Mouse (Mus musculus) G1E (cell line): ENCODE data around the gene Carnmt1. TPM values are rescaled to one million over a fixed set of nuclear protein-coding genes. Genes with fewer than 3 reads are reported as not detected.

Experiments used
- ATAC-seq: 2 replicates; pipeline ENCODE4 v1.8.0; 2016; ENCODE audit warnings: mild to moderate bottlenecking; ENCODE audit not compliant: insufficient number of reproducible peaks, poor library complexity, low FRiP score, severe bottlenecking; ENCODE audit errors: extremely low read depth
- DNase-seq: peaks from one replicate; pipeline ENCODE4 v3.0.0; 2012; ENCODE audit warnings: low spot score
- H3K27me3 ChIP-seq: 2 replicates; pipeline ENCODE4 v1.6.1; 2012; ENCODE audit warnings: mild to moderate bottlenecking, low read length, inconsistent platforms; ENCODE audit not compliant: insufficient read depth
- H3K36me3 ChIP-seq: replicated peaks from 2 replicates; pipeline ENCODE3; 2012; ENCODE audit warnings: mild to moderate bottlenecking, inconsistent platforms
- H3K4me1 ChIP-seq: 2 replicates; pipeline ENCODE4 v1.6.1; 2012; ENCODE audit warnings: low read depth, low read length, inconsistent platforms, mixed read lengths; ENCODE audit not compliant: insufficient read depth
- H3K4me3 ChIP-seq: 2 replicates; pipeline ENCODE4 v1.5.1; 2012; ENCODE audit warnings: low read depth, mild to moderate bottlenecking, inconsistent platforms, low read length, moderate library complexity, mixed read lengths
- H3K9me3 ChIP-seq: replicated peaks from 2 replicates; pipeline ENCODE4 v1.6.1; 2012; ENCODE audit warnings: inconsistent platforms
- CTCF ChIP-seq: IDR thresholded peaks from 2 replicates; pipeline ENCODE4 v1.5.1; 2012; ENCODE audit warnings: low read depth, low read length, inconsistent platforms, mixed read lengths
- GATA1 ChIP-seq: IDR thresholded peaks from 2 replicates; pipeline ENCODE4 v1.6.1; 2012; ENCODE audit warnings: borderline replicate concordance, low read length, inconsistent platforms, mixed read lengths
- GATA2 ChIP-seq: IDR thresholded peaks from 2 replicates; pipeline ENCODE4 v1.6.1; 2012; ENCODE audit warnings: low read depth, low read length, inconsistent platforms, borderline replicate concordance
- POLR2AphosphoS5 ChIP-seq: IDR thresholded peaks from 2 replicates; pipeline ENCODE4 v1.6.1; 2012; ENCODE audit warnings: low read depth, low read length, inconsistent platforms; ENCODE audit not compliant: insufficient replicate concordance
- TAL1 ChIP-seq: conservative IDR thresholded peaks from 2 replicates; pipeline ENCODE4 v1.6.1; 2012; ENCODE audit warnings: low read depth, low read length, inconsistent platforms, mixed read lengths
- polyA plus RNA-seq: library from polyadenylated mRNA; stranded (reverse); fragments of >175 nt; gene quantifications from 2 replicates; pipeline ENCODE4 v1.2.3, GENCODE M21; 2012
- total RNA-seq, 2 experiments: library from RNA; stranded (forward) in 1 of 2; stranded (reverse) in 1 of 2; fragments of 200-1000 nt in 1 of 2; fragments of >200 nt in 1 of 2; fragmentation: Nextera tagmentation in 1 of 2; gene quantifications; 2 replicates each; pipeline ENCODE4 v1.2.3; 2014 to 2017

Carnmt1 gene
- total and polyA plus RNA-seq, 3 experiments, result 18.2 to 94.5 (median 51.8) TPM

DNA sequence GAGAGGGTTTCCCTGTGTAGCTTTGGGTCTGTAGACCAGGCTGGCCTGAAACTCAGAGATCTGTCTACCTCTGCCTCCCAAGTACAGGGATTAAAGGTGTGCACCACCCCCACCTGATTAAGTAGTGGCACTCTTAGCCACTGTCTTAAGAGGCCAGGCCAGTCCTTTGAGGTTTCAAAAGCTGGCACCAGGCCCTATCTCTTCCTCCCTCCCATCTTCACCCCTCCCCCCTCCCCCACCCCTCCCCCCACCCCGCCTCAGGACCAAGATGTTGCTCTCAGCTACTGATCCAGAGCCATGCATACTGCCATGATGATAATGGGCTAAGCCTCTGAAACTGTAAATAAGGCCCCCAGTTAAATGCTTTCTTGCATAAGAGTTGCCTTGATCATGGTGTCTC, 11.2 kb upstream of the Carnmt1 start:
- Histone ChIP-seq H3K4me3 (no peak overlapping the region), H3K9me3 (no peaks in the 10 kb centered on the region), H3K27me3 (no peaks in the 10 kb centered on the region), H3K4me1 (peaks cover 44% of the 10 kb centered on the region), H3K36me3 (no peaks in the 10 kb centered on the region)
- DNase-seq (no peak), ATAC-seq (no peak)
- no peak for TF ChIP-seq POLR2AphosphoS5
- no peak for TF ChIP-seq GATA1
- TF ChIP-seq GATA2, result no peak
- no peak for TF ChIP-seq TAL1
- no peak for TF ChIP-seq CTCF

DNA sequence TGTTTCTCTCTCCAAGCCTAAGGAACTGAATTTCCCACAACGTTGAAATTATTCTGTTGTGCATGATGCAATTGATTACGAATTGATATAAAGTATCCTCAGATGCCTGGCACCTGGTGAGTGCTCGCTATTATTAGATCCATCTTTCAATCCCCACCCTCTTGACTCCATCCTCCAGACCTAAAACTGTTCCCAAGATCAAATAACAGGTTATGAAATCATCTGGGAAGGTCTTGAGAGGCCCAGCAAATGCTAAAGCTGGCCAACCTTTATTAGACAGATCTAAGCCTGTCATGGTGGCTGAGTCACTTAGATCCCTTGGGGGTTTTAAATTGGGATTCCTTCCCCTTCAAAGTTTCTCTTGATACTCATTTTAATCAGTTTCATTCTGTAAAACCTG, 10.1 kb upstream of the Carnmt1 start:
- no peak for TF ChIP-seq TAL1
- no peak for TF ChIP-seq GATA1
- TF ChIP-seq POLR2AphosphoS5, result no peak
- TF ChIP-seq CTCF, result no peak
- no peak for TF ChIP-seq GATA2
- no peaks in the 10 kb centered on the region for H3K27me3 ChIP-seq
- ATAC-seq (no peak), DNase-seq (no peak)
- peaks cover 41% of the 10 kb centered on the region for H3K4me1 ChIP-seq
- no peaks in the 10 kb centered on the region for H3K36me3 ChIP-seq
- H3K9me3 ChIP-seq, result no peaks in the 10 kb centered on the region
- H3K4me3 ChIP-seq, result no peak overlapping the region

DNA sequence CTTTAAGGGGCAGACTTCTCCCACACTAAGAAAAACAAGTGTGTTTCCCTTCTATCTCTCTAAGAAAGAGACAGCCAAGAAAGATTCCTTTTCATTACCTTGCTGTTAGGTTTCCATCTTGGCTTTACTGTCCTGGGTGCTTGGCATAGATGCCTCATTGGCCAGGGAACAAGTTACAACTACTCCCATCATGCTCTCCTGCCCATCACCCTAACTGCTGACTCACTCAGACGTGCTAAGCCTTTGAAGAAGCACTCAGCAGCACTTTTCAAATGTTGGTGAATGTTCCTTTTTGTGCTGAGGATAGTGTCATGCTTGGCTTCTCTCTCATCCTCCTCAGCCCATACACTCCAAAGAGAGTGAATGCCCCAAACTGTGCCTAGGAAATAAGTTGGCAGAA, 8.9 kb upstream of the Carnmt1 start:
- Histone ChIP-seq H3K4me1 (peaks cover 40% of the 10 kb centered on the region), H3K27me3 (no peaks in the 10 kb centered on the region), H3K9me3 (no peaks in the 10 kb centered on the region), H3K4me3 (no peak overlapping the region), H3K36me3 (no peaks in the 10 kb centered on the region)
- 0 out of 2 replicates have a peak, but pooled peaks have one; percentile 22 for ATAC-seq
- no peak for DNase-seq
- TF ChIP-seq POLR2AphosphoS5, result no peak
- no peak for TF ChIP-seq CTCF
- TF ChIP-seq GATA2, result no peak

DNA sequence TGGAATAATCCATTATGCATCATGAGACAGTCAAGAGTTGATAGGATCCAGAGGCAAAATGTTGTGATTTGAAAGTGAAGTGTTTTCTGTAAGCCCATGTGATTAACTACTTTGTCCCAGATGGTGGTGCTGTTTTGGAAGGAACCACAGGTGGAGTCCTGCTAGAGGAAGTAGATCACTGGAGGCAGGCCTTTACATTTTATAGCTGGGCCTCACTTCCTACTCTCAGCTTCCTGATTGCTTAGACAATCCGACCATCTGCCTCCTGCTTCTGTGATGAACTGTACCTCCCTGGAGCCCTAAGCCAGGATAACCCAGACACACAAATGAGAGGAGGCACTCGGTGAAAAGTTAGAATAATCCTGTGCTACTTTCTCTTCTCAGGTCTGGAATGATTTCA, 6.7 kb upstream of the Carnmt1 start:
- TF ChIP-seq GATA2, result no peak
- TF ChIP-seq POLR2AphosphoS5, result no peak
- no peak for TF ChIP-seq CTCF
- TF ChIP-seq TAL1, result no peak
- TF ChIP-seq GATA1, result no peak
- ATAC-seq (peak; percentile 66), DNase-seq (peak; percentile 44)
- Histone ChIP-seq H3K4me1 (peaks cover 41% of the 10 kb centered on the region), H3K9me3 (no peaks in the 10 kb centered on the region), H3K4me3 (peak overlapping the region; percentile 51; the same call in 1 of the 2 replicates), H3K36me3 (no peaks in the 10 kb centered on the region), H3K27me3 (no peaks in the 10 kb centered on the region)

DNA sequence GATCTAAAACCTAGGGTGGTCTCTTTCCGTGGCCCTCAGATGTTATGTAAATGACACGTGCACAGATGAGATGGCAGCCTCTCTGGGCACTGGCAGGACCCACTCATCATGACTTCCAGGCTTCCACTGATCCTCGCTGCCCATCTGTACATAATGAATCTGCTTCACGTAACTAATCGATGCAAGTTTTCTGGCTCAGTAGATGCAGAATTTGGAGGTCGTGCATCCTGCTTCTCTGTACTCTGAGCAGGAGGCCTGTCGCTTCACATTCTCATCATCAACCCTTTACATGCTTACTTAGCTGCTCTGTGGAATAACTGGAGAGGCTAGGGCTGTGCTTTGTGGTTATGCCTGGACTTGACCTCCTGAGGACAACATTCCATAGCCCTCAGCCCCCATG, 3.6 kb upstream of the Carnmt1 start:
- TF ChIP-seq GATA1 (no peak), CTCF (no peak), POLR2AphosphoS5 (no peak), TAL1 (no peak), GATA2 (no peak)
- H3K36me3 ChIP-seq, result no peaks in the 10 kb centered on the region
- DNase-seq, result no peak
- H3K9me3 ChIP-seq, result no peaks in the 10 kb centered on the region
- H3K27me3 ChIP-seq, result no peaks in the 10 kb centered on the region
- peaks cover 41% of the 10 kb centered on the region for H3K4me1 ChIP-seq
- no peak overlapping the region for H3K4me3 ChIP-seq
- no peak for ATAC-seq

DNA sequence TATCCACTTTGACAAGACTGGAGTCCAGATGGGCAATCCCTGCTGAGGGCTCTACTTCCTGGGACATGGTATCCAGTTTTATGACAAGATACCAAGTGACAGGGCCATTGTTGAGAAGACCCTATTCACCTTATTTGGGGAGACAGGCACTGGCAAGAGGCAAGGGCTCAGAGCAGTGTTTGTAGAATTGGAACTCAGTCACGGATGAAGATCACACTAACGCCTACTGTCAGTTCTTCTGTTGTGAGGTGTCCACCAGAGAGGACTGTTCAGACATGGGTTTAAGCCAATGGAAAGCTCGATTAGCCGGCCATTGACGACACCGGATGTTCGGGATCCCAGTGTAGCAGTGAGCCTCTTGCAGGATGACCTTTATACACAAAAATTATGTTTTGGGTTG, 1.0 kb upstream of the Carnmt1 start:
- Histone ChIP-seq H3K9me3 (no peaks in the 10 kb centered on the region), H3K4me3 (no peak overlapping the region), H3K4me1 (peaks cover 41% of the 10 kb centered on the region), H3K27me3 (no peaks in the 10 kb centered on the region), H3K36me3 (peaks cover 8% of the 10 kb centered on the region)
- TF ChIP-seq GATA2 (no peak), TAL1 (no peak), CTCF (no peak), POLR2AphosphoS5 (no peak), GATA1 (no peak)
- no peak for DNase-seq
- no peak for ATAC-seq
